Mouse (Mus musculus): ENCODE data around the gene Hnrnpl.

The Hnrnpl gene

GRCm38 (mm10) chr7:28799994-28800393, 8.3 kb upstream of the Hnrnpl start:
- no peak for DNase-seq (ENCODE audit: low read depth, low spot score)
- H3K27me3 ChIP-seq (ENCODE audit: control insufficient read depth, insufficient read depth, low read length, poor library complexity, severe bottlenecking), result no peaks in the 10 kb centered on the region

GRCm38 (mm10) chr7:28801451-28801850, 6.9 kb upstream of the Hnrnpl start:
- H3K27me3 ChIP-seq (ENCODE audit: control insufficient read depth, insufficient read depth, low read length, poor library complexity, severe bottlenecking), result no peaks in the 10 kb centered on the region
- H3K36me3 ChIP-seq (ENCODE audit: control insufficient read depth, insufficient read depth, low read length, poor library complexity, severe bottlenecking), result no peaks in the 10 kb centered on the region
- no peak for DNase-seq (ENCODE audit: low read depth, low spot score)

More at GRCm38 (mm10) chr7:28799994-28800393, 8.3 kb upstream of the Hnrnpl start:
- no peaks in the 10 kb centered on the region for H3K36me3 ChIP-seq (ENCODE audit: control insufficient read depth, insufficient read depth, low read length, poor library complexity, severe bottlenecking)

- DNase-seq (ENCODE audit: low read depth, low spot score), result no peak
Measured at GRCm38 (mm10) chr7:28801901-28802670, 6.3 kb upstream of the Hnrnpl start.

GRCm38 (mm10) chr7:28802846-28803588, 5.3 kb upstream of the Hnrnpl start:
- Histone ChIP-seq H3K27me3 (ENCODE audit: control insufficient read depth, insufficient read depth, low read length, poor library complexity, severe bottlenecking) (no peaks in the 10 kb centered on the region), H3K36me3 (ENCODE audit: control insufficient read depth, insufficient read depth, low read length, poor library complexity, severe bottlenecking) (no peaks in the 10 kb centered on the region)
- peak; percentile 42 for DNase-seq (ENCODE audit: low read depth, low spot score)

More at GRCm38 (mm10) chr7:28801901-28802670, 6.3 kb upstream of the Hnrnpl start:
- Histone ChIP-seq H3K36me3 (ENCODE audit: control insufficient read depth, insufficient read depth, low read length, poor library complexity, severe bottlenecking) (no peaks in the 10 kb centered on the region), H3K27me3 (ENCODE audit: control insufficient read depth, insufficient read depth, low read length, poor library complexity, severe bottlenecking) (no peaks in the 10 kb centered on the region)

- no peak for DNase-seq (ENCODE audit: low read depth, low spot score)
- H3K27me3 ChIP-seq (ENCODE audit: control insufficient read depth, insufficient read depth, low read length, poor library complexity, severe bottlenecking), result no peaks in the 10 kb centered on the region
- no peaks in the 10 kb centered on the region for H3K36me3 ChIP-seq (ENCODE audit: control insufficient read depth, insufficient read depth, low read length, poor library complexity, severe bottlenecking)
Measured at GRCm38 (mm10) chr7:28803756-28804155, 4.6 kb upstream of the Hnrnpl start.

- Histone ChIP-seq H3K27me3 (ENCODE audit: control insufficient read depth, insufficient read depth, low read length, poor library complexity, severe bottlenecking) (no peaks in the 10 kb centered on the region), H3K36me3 (ENCODE audit: control insufficient read depth, insufficient read depth, low read length, poor library complexity, severe bottlenecking) (no peaks in the 10 kb centered on the region)
- DNase-seq (ENCODE audit: low read depth, low spot score), result peak; percentile 78
Measured at GRCm38 (mm10) chr7:28806869-28807268, 1.5 kb upstream of the Hnrnpl start.

- no peaks in the 10 kb centered on the region for H3K36me3 ChIP-seq (ENCODE audit: control insufficient read depth, insufficient read depth, low read length, poor library complexity, severe bottlenecking)
- DNase-seq (ENCODE audit: low read depth, low spot score), result no peak
- H3K27me3 ChIP-seq (ENCODE audit: control insufficient read depth, insufficient read depth, low read length, poor library complexity, severe bottlenecking), result no peaks in the 10 kb centered on the region
Measured at GRCm38 (mm10) chr7:28807641-28808220, 610 bp upstream of the Hnrnpl start.

- H3K36me3 ChIP-seq (ENCODE audit: control insufficient read depth, insufficient read depth, low read length, poor library complexity, severe bottlenecking), result peaks cover 7% of the 10 kb centered on the region
- DNase-seq (ENCODE audit: low read depth, low spot score), result peak; percentile 95
- no peaks in the 10 kb centered on the region for H3K27me3 ChIP-seq (ENCODE audit: control insufficient read depth, insufficient read depth, low read length, poor library complexity, severe bottlenecking)
Measured at GRCm38 (mm10) chr7:28808957-28809393, 634 bp downstream of the Hnrnpl start.

- DNase-seq (ENCODE audit: low read depth, low spot score), result peak; percentile 77
- no peaks in the 10 kb centered on the region for H3K27me3 ChIP-seq (ENCODE audit: control insufficient read depth, insufficient read depth, low read length, poor library complexity, severe bottlenecking)
- peaks cover 11% of the 10 kb centered on the region for H3K36me3 ChIP-seq (ENCODE audit: control insufficient read depth, insufficient read depth, low read length, poor library complexity, severe bottlenecking)
Measured at GRCm38 (mm10) chr7:28809401-28810089, 1.2 kb downstream of the Hnrnpl start.

GRCm38 (mm10) chr7:28810107-28811066, 2.0 kb downstream of the Hnrnpl start:
- Histone ChIP-seq H3K27me3 (ENCODE audit: control insufficient read depth, insufficient read depth, low read length, poor library complexity, severe bottlenecking) (no peaks in the 10 kb centered on the region), H3K36me3 (ENCODE audit: control insufficient read depth, insufficient read depth, low read length, poor library complexity, severe bottlenecking) (peaks cover 16% of the 10 kb centered on the region)
- peak; percentile 98 for DNase-seq (ENCODE audit: low read depth, low spot score)

- DNase-seq (ENCODE audit: low read depth, low spot score), result peak; percentile 97
- H3K27me3 ChIP-seq (ENCODE audit: control insufficient read depth, insufficient read depth, low read length, poor library complexity, severe bottlenecking), result no peaks in the 10 kb centered on the region
- peaks cover 16% of the 10 kb centered on the region for H3K36me3 ChIP-seq (ENCODE audit: control insufficient read depth, insufficient read depth, low read length, poor library complexity, severe bottlenecking)
Measured at GRCm38 (mm10) chr7:28811228-28811627, 2.9 kb downstream of the Hnrnpl start.

- H3K36me3 ChIP-seq (ENCODE audit: control insufficient read depth, insufficient read depth, low read length, poor library complexity, severe bottlenecking), result peaks cover 19% of the 10 kb centered on the region
- no peaks in the 10 kb centered on the region for H3K27me3 ChIP-seq (ENCODE audit: control insufficient read depth, insufficient read depth, low read length, poor library complexity, severe bottlenecking)
- DNase-seq (ENCODE audit: low read depth, low spot score), result no peak
Measured at GRCm38 (mm10) chr7:28811640-28812275, 3.4 kb downstream of the Hnrnpl start.

GRCm38 (mm10) chr7:28812436-28812835, 4.1 kb downstream of the Hnrnpl start:
- peaks cover 19% of the 10 kb centered on the region for H3K36me3 ChIP-seq (ENCODE audit: control insufficient read depth, insufficient read depth, low read length, poor library complexity, severe bottlenecking)
- DNase-seq (ENCODE audit: low read depth, low spot score), result no peak
- H3K27me3 ChIP-seq (ENCODE audit: control insufficient read depth, insufficient read depth, low read length, poor library complexity, severe bottlenecking), result no peaks in the 10 kb centered on the region
